Mouse (Mus musculus) forebrain, embryonic 11.5 days (tissue): ENCODE measurements around the gene Cd248. TPM values are rescaled to one million over a fixed set of nuclear protein-coding genes. Genes with fewer than 3 reads are reported as not detected.
"Not testable (repeated sequence)": the region's sequence is repeated elsewhere in the genome, so short reads cannot be mapped to it uniquely, and the experiment has no call there.

Source experiments
- ATAC-seq: fragments of 200-750 bp; cut with Nextera tagmentation; replicated peaks from 2 replicates; pipeline ENCODE4 v1.8.0; 2017; ENCODE audit warnings: moderate TSS enrichment; ENCODE audit not compliant: low FRiP score
- DNase-seq: peaks from one replicate; pipeline ENCODE4 v3.0.0-alpha.2; 2017; ENCODE audit warnings: low spot score
- H3K27ac ChIP-seq: fragments of 300-500 bp; sonication (generic); 2 replicates; pipeline ENCODE4 v1.5.1; 2014; ENCODE audit warnings: low read depth, low read length
- H3K27me3 ChIP-seq: fragments of 300-500 bp; sonication (generic); 2 replicates; pipeline ENCODE4 v1.6.1; 2014; ENCODE audit warnings: mild to moderate bottlenecking, low read length, mixed read lengths; ENCODE audit not compliant: control insufficient read depth, insufficient read depth
- H3K36me3 ChIP-seq: fragments of 300-500 bp; sonication (generic); 2 replicates; pipeline ENCODE4 v1.6.1; 2014; ENCODE audit warnings: mild to moderate bottlenecking, low read length, moderate library complexity, mixed read lengths; ENCODE audit not compliant: control insufficient read depth, insufficient read depth
- H3K4me1 ChIP-seq: fragments of 300-500 bp; sonication (generic); replicated peaks from 2 replicates; pipeline ENCODE4 v1.6.1; 2014; ENCODE audit warnings: low read length, mixed read lengths; ENCODE audit not compliant: control insufficient read depth, insufficient read depth
- H3K4me2 ChIP-seq: fragments of 300-500 bp; sonication (generic); 2 replicates; pipeline ENCODE4 v1.6.1; 2014; ENCODE audit warnings: low read depth, mild to moderate bottlenecking, low read length, moderate library complexity, mixed read lengths; ENCODE audit not compliant: severe bottlenecking
- H3K4me3 ChIP-seq: fragments of 300-500 bp; sonication (generic); 2 replicates; pipeline ENCODE4 v1.5.1; 2014; ENCODE audit warnings: low read depth, low read length
- H3K9ac ChIP-seq: fragments of 300-500 bp; sonication (generic); 2 replicates; pipeline ENCODE4 v1.6.1; 2014; ENCODE audit warnings: low read length
- H3K9me3 ChIP-seq: fragments of 300-500 bp; sonication (generic); 2 replicates; pipeline ENCODE4 v1.6.1; 2016; ENCODE audit warnings: low read length, mixed read lengths; ENCODE audit not compliant: control insufficient read depth
- WGBS: fragments of 180-500 bp; shearing (Covaris S2); extraction: QIAGEN DNeasy Blood & Tissue Kit; methylation state at CpG from one replicate; pipeline ENCODE4 v1.1.7; 2014; 5-methylcytosine and 5-hydroxymethylcytosine counted together
- polyA plus RNA-seq: library from polyadenylated mRNA; unstranded; fragments of >200 nt; fragmentation: Nextera tagmentation; extraction: Ambion mirVana; gene quantifications from 2 replicates; pipeline ENCODE4 v1.2.1, GENCODE M21; 2014

Gene Cd248
- polyA plus RNA-seq, 1 experiment from 2014 or later = 30.7 TPM

DNA sequence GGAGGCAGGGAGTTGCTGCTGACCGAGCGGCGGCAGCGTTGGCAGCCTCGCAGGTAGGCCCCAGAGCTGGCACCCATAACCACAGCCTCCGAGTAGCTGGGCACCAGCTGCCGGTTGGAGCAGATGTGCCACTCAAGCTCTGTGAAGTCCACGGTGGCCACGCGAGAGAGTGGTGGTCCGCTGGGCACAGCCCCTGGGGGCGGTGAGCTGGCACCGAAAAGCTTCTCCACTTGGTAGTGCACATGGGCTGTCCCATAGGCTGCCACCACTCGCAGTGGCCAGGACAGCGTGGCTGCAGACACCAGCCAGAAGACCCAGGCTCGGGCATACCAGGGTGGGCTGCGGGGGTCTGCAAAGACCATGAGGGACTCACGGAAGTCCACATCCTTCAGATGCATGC lies 14.1 kb downstream of the Cd248 start:
- no peak for ATAC-seq
- Histone ChIP-seq H3K4me1 (peaks cover 7% of the 10 kb centered on the region; the same call in 1 of the 2 replicates), H3K4me3 (no peak overlapping the region), H3K27ac (no peak overlapping the region), H3K36me3 (no peaks in the 10 kb centered on the region), H3K4me2 (no peak overlapping the region), H3K27me3 (peaks cover 49% of the 10 kb centered on the region), H3K9ac (no peak overlapping the region), H3K9me3 (no peaks in the 10 kb centered on the region)
- 71% methylated on average over 18 of the region's 18 CpGs for WGBS
- DNase-seq = no peak

DNA sequence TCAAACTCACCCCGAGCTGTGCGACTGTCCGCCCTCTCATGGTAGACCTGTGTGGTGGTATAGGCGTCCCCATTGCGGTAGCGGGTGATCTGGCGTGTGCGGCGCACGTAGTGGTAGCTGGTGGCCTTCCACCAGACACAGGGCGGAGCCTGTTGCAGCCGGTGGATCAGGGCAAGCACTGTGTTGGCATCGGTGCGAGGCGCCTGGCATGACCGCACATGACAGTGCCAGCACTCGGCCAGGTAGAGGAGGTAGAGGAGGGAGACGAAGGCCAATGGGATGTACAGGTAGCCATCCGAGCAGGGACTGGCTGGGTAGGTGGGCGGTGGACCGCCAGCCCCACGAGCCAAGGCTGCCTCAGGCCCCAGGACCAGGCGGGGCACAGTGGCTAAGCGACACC lies 14.7 kb downstream of the Cd248 start:
- Histone ChIP-seq H3K9me3 (no peaks in the 10 kb centered on the region), H3K4me2 (no peak overlapping the region), H3K4me3 (no peak overlapping the region), H3K36me3 (no peaks in the 10 kb centered on the region), H3K27me3 (peaks cover 49% of the 10 kb centered on the region), H3K4me1 (peaks cover 11% of the 10 kb centered on the region), H3K9ac (no peak overlapping the region), H3K27ac (no peak overlapping the region)
- no peak for ATAC-seq
- no peak for DNase-seq
- WGBS = 72% methylated on average over 24 of the region's 24 CpGs

DNA sequence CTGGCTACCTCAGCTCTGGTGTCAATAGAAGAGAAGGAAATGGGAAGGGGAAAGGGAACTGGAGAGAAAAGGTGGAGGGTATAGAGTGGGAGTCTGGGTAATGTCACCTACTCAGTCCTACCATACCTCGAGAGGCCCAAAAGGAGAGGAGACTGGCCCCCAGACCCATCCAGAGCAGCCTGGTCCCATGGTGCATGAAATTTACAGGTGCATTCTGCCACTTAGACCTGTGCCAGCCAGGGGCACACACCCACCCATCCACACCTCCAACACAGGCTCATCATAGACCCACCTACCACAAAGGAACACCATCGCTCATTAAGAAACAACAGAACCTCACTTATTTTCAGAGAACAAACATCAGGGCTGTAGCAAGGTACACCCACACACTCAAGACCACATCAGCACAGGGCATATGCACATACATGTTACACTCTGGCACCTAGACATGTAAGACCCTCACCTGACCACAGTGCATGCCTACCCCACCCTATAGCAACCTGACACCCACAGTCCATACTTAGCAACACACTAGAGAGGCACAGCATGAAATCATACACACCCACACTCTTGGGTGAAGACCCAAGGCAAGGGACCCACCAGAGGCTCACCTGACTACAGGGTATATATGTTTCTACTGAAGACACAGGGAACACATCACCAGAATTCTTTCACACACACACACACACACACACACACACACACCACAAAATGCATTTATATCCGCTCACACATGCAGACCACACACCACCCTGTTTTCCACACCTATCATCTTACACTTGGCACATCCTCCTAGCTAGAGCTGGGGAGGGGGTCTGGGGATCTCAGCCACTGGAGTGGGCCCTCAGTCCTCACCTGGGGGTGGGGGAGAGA lies 16.3 kb downstream of the Cd248 start:
- 73% methylated on average over 3 of the region's 3 CpGs for WGBS
- no peak for ATAC-seq
- no peak overlapping the region for H3K9ac ChIP-seq

GRCm38 (mm10) chr19:5084834-5085144 lies 16.9 kb downstream of the Cd248 start:
- no peak overlapping the region for H3K27ac ChIP-seq
- no peak overlapping the region for H3K9ac ChIP-seq

More for the DNA sequence above, 16.3 kb downstream of the Cd248 start:
- Histone ChIP-seq H3K4me3 (no peak overlapping the region), H3K27ac (no peak overlapping the region), H3K4me2 (no peak overlapping the region), H3K36me3 (no peaks in the 10 kb centered on the region), H3K9me3 (no peaks in the 10 kb centered on the region), H3K27me3 (peaks cover 49% of the 10 kb centered on the region), H3K4me1 (peaks cover 16% of the 10 kb centered on the region)
- no peak for DNase-seq

DNA sequence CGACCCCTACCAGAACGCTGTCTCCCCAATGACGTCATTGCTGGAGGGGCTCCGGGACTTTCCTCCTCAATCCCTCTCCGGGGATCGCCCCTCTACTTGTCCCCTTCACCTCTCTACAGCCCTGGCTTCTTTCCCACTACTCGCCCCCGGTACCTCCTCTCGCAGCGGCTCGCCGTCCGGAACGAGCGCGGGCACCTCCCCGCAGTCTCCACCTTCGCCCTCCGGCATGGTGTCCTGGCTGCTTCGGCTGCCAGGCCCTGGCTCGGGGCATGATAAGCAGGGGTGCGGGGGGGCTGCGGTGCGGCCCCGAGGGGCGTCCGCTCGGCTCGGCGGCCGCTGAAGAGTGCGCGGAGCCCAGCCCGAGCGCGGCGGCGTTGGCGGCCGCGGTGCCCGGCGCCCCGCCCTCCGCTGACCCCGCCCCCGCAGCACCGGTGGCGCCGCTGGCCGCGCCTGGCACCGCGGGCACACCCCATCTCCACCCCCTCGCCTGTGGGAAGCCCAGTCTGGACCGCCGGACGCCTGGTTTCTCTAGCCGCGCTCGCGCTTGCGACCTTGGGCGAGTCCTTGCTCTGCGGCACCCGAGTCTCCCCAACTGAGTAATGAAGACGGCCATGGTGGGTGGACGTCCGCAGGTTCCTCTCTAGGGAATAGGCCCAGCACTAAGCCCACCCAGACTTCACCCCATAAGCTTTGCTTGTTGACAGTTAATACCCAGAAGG lies 17.4 kb downstream of the Cd248 start, which contains the start of gene Tmem151a:
Gene Tmem151a, minus strand, starts transcription at position 387 of the 719 bp plus-strand sequence.
- H3K27ac ChIP-seq = no peak within 1 kb of the TSS

More at GRCm38 (mm10) chr19:5084834-5085144, 16.9 kb downstream of the Cd248 start:
- 4% methylated on average over 15 of the region's 15 CpGs for WGBS
- DNase-seq (no peak), ATAC-seq (no peak)
- Histone ChIP-seq H3K4me1 (peaks cover 18% of the 10 kb centered on the region), H3K27me3 (peaks cover 49% of the 10 kb centered on the region), H3K36me3 (no peaks in the 10 kb centered on the region), H3K4me3 (peak overlapping the region; percentile 38), H3K9me3 (no peaks in the 10 kb centered on the region), H3K4me2 (peak overlapping the region; percentile 86)

DNA sequence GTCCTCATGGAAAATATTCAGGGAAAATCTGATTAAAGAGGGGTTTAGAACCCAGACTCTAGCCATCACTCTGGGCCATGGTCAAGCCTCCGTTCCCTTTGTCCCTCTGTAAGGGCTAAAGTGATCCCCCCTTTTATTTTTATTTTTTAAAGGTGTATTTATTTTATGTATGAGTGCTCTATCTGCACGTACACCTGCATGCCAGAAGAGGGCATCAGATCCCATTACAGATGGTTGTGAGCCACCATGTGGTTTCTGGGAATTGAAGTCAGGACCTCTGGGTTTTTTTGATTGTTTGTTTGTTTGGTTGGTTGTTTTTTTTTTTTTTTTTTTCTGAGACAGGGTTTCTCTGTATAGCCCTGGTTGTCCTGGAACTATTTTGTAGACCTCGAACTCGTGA lies 18.7 kb downstream of the Cd248 start:
- not testable (repeated sequence) for ATAC-seq, H3K9ac ChIP-seq, H3K9me3 ChIP-seq, H3K36me3 ChIP-seq, H3K27ac ChIP-seq, H3K4me3 ChIP-seq, DNase-seq, H3K4me2 ChIP-seq
- Histone ChIP-seq H3K4me1 (peaks cover 18% of the 10 kb centered on the region), H3K27me3 (peaks cover 47% of the 10 kb centered on the region)
- 54% methylated on average over 4 of the region's 4 CpGs for WGBS

More for the DNA sequence above, 17.4 kb downstream of the Cd248 start, which contains the start of gene Tmem151a:
- H3K9ac ChIP-seq = peak within 1 kb of the TSS; percentile 29
- H3K9me3 ChIP-seq = no peaks in the 10 kb centered on the region
- H3K4me2 ChIP-seq = peak within 1 kb of the TSS; percentile 86
- H3K27me3 ChIP-seq = peaks cover 49% of the 10 kb centered on the region
- under 1% methylated on average over 69 of the region's 69 CpGs for WGBS
- DNase-seq (no peak), ATAC-seq (no peak)
- H3K4me1 ChIP-seq = peaks cover 18% of the 10 kb centered on the region
- H3K36me3 ChIP-seq = no peaks in the 10 kb centered on the region
- H3K4me3 ChIP-seq = peak within 1 kb of the TSS; percentile 38

DNA sequence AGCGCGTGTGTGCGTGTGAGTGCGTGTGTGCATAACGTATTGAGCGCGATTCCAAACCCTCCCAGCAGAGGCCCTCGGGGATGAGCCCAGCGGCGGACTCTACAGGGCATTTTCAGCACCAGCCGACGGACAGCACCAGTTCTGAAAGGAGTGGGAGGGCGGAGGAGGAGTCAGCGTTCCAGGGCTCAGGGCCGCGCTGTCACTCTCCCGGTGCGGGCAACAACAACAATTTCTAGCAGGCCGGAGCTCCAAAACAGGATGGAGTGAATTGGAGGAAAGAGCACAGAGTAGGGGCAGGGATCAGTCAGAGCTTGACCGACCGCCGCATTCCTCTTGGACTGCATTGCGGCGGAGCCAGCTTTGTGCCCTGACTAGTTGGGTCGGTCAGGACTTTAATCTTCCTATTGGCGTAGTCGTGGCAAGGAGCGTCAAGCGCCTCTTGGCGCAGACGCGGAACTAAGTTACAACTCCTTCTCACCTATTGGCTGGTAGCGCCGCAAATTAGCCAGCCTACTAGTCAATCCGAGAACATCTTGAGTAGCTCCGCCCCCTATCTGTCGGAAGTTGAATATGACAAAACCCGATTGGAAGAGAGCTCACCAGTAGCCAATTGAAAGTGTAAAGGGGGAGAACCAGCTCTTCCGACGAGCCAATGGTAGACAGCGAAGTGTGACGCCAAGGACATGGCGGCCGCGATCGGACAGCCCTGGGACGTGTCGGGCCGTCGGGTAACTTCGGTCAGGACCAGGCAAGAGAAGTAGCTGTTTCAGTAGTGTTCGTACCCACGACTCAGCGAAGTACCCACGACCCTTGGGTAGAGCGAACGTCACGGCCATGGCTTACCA lies 20.2 kb downstream of the Cd248 start, which contains the start of gene Yif1a:
Gene Yif1a, plus strand, starts transcription at position 655 of the 845 bp plus-strand sequence.
- peak; percentile 90 for ATAC-seq
- Histone ChIP-seq H3K9ac (peak within 1 kb of the TSS; percentile 69), H3K4me2 (peak within 1 kb of the TSS; percentile 84), H3K27me3 (peaks cover 33% of the 10 kb centered on the region), H3K36me3 (no peaks in the 10 kb centered on the region), H3K27ac (peak within 1 kb of the TSS; percentile 58; the same call in 1 of the 2 replicates), H3K4me1 (peaks cover 20% of the 10 kb centered on the region), H3K9me3 (no peaks in the 10 kb centered on the region), H3K4me3 (peak within 1 kb of the TSS; percentile 82)
- WGBS = under 1% methylated on average over 58 of the region's 58 CpGs
- DNase-seq = peak; percentile 95

DNA sequence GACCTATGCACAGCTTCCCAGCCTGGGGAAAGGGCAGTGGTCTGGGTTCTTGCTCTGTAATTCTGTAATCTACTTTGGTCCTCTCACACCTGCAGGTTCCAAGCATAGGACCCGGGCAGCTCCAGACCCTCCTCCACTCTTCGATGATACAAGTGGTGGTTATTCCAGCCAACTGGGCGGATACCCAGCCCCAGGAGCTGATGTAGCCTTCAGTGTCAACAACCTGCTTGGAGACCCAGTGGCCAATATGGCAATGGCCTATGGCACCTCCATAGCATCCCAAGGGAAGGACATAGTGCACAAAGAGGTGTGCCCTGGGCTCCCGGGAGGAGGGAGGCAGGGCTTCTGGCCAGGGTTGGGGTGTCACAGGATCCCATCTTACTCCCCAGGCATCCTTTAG lies 21.4 kb downstream of the Cd248 start:
- Histone ChIP-seq H3K4me3 (peak overlapping the region; percentile 82), H3K27ac (no peak overlapping the region), H3K36me3 (no peaks in the 10 kb centered on the region), H3K27me3 (peaks cover 20% of the 10 kb centered on the region), H3K4me1 (peaks cover 22% of the 10 kb centered on the region), H3K4me2 (peak overlapping the region; percentile 84), H3K9ac (no peak overlapping the region; the same call in 1 of the 2 replicates), H3K9me3 (no peaks in the 10 kb centered on the region)
- WGBS = 91% methylated on average over 4 of the region's 4 CpGs
- no peak for DNase-seq
- ATAC-seq = no peak
